Mouse (Mus musculus) myocyte (in vitro differentiated cells): ENCODE measurements around the gene Rabl3.

Experiments used
- CEBPB ChIP-seq: IDR thresholded peaks from 2 replicates; pipeline ENCODE4 v1.6.1; 2011; ENCODE audit warnings: mild to moderate bottlenecking, moderate library complexity; ENCODE audit not compliant: poor library complexity, insufficient read depth, severe bottlenecking
- E2F4 ChIP-seq: IDR thresholded peaks from one replicate; pipeline ENCODE4 v1.6.1; 2011; ENCODE audit warnings: mild to moderate bottlenecking, control low read depth, moderate library complexity; ENCODE audit not compliant: insufficient read depth
- MAX ChIP-seq: IDR thresholded peaks from one replicate; pipeline ENCODE4 v1.6.1; 2011; ENCODE audit warnings: low read depth, mild to moderate bottlenecking, control low read depth
- MYOD1 ChIP-seq, 3 experiments: IDR thresholded peaks; one replicate each; pipeline ENCODE4 v1.6.1; 2011; ENCODE audit warnings: control low read depth in 2 of 3, low read depth in 2 of 3, mild to moderate bottlenecking in 2 of 3, moderate library complexity in 1 of 3; ENCODE audit not compliant: insufficient read length in 2 of 3, control insufficient read depth in 1 of 3
- MYOG ChIP-seq, 3 experiments: IDR thresholded peaks; one replicate each; pipeline ENCODE4 v1.6.1; 2011; ENCODE audit warnings: control low read depth in 2 of 3, low read depth in 2 of 3, mild to moderate bottlenecking in 2 of 3; ENCODE audit not compliant: insufficient read length in 2 of 3, control insufficient read depth in 1 of 3, insufficient read depth in 1 of 3
- POLR2A ChIP-seq: IDR thresholded peaks from one replicate; pipeline ENCODE4 v1.6.1; 2011; ENCODE audit warnings: low read depth, mild to moderate bottlenecking, control low read depth, moderate library complexity; ENCODE audit not compliant: insufficient read length
- POLR2AphosphoS2 ChIP-seq: IDR thresholded peaks from one replicate; pipeline ENCODE4 v1.6.1; 2011; ENCODE audit warnings: low read depth, control low read depth; ENCODE audit not compliant: insufficient read length
- REST ChIP-seq: IDR thresholded peaks from one replicate; pipeline ENCODE4 v1.6.1; 2011; ENCODE audit warnings: mild to moderate bottlenecking, control low read depth, moderate library complexity; ENCODE audit not compliant: insufficient read depth, insufficient read length
- TCF12 ChIP-seq: IDR thresholded peaks from one replicate; pipeline ENCODE4 v1.6.1; 2011; ENCODE audit warnings: mild to moderate bottlenecking, control low read depth; ENCODE audit not compliant: poor library complexity, insufficient read depth, severe bottlenecking
- TCF3 ChIP-seq: IDR thresholded peaks from one replicate; pipeline ENCODE4 v1.6.1; 2011; ENCODE audit warnings: low read depth, control low read depth; ENCODE audit not compliant: insufficient read length
- USF1 ChIP-seq: IDR thresholded peaks from one replicate; pipeline ENCODE4 v1.6.1; 2011; ENCODE audit warnings: low read depth, mild to moderate bottlenecking, control low read depth, moderate library complexity

DNA sequence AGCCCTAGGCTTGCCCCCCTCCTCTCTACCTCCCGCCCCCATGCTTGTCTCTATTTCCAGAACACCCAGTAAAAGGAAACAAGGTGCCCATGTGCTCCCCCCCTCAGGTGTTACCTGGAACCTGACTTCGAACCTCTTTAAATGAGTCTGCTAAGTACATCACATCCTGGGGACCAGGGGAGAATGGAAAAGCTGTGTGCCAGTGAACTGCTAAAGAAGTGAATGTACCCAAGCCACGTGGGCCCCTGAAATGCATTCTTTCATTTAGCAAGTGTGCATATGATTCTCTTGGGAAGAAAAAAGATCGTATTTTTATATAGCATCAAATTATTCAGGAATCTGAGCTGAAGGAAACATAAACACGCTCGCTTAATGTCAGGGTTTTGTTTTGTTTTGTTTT, 44.1 kb downstream of the Rabl3 start:
- TF ChIP-seq E2F4 (no peak), POLR2A (no peak), MAX (no peak), POLR2AphosphoS2 (no peak), USF1 (no peak), TCF3 (no peak), MYOD1 (IDR thresholded peaks at IDR 0.05; ENCODE audit: control insufficient read depth in 1 of 3, insufficient read length in 2 of 3, low read depth in 2 of 3) (no peak), TCF12 (no peak), REST (no peak), CEBPB (no peak), MYOG (IDR thresholded peaks at IDR 0.05; ENCODE audit: control insufficient read depth in 1 of 3, insufficient read depth in 1 of 3, insufficient read length in 2 of 3, low read depth in 2 of 3) (no peak)
